Mouse (Mus musculus) midbrain, embryonic 14.5 days (tissue): ENCODE results near the gene Nanos2. TPM values are rescaled to one million over a fixed set of nuclear protein-coding genes. Genes with fewer than 3 reads are reported as not detected.

Source experiments
- ATAC-seq: fragments of 200-750 bp; cut with Nextera tagmentation; 2 replicates; pipeline ENCODE4 v1.8.0; 2017; ENCODE audit warnings: moderate number of reproducible peaks, moderate library complexity; ENCODE audit not compliant: low FRiP score, low TSS enrichment
- DNase-seq: peaks from one replicate; pipeline ENCODE4 v3.0.0-alpha.2; 2015
- H3K27ac ChIP-seq: fragments of 300-500 bp; sonication (generic); replicated peaks from 2 replicates; pipeline ENCODE4 v1.5.1; 2014; ENCODE audit warnings: mild to moderate bottlenecking, low read depth, low read length, moderate library complexity
- H3K27me3 ChIP-seq: fragments of 300-500 bp; sonication (generic); 2 replicates; pipeline ENCODE4 v1.6.1; 2014; ENCODE audit warnings: low read length, control low read depth, mixed read lengths; ENCODE audit not compliant: control insufficient read depth, insufficient read depth
- H3K36me3 ChIP-seq: fragments of 300-500 bp; sonication (generic); 2 replicates; pipeline ENCODE4 v1.6.1; 2014; ENCODE audit warnings: low read length, control low read depth; ENCODE audit not compliant: control insufficient read depth, insufficient read depth
- H3K4me1 ChIP-seq: fragments of 300-500 bp; sonication (generic); 2 replicates; pipeline ENCODE4 v1.6.1; 2014; ENCODE audit warnings: mild to moderate bottlenecking, antibody characterized with exemption, low read length, control low read depth; ENCODE audit not compliant: control insufficient read depth, insufficient read depth
- H3K4me2 ChIP-seq: fragments of 300-500 bp; sonication (generic); 2 replicates; pipeline ENCODE4 v1.6.1; 2014; ENCODE audit warnings: mild to moderate bottlenecking, low read length, moderate library complexity
- H3K4me3 ChIP-seq: fragments of 300-500 bp; sonication (generic); replicated peaks from 2 replicates; pipeline ENCODE4 v1.5.1; 2014; ENCODE audit warnings: low read depth, low read length
- H3K9ac ChIP-seq: fragments of 300-500 bp; sonication (generic); replicated peaks from 2 replicates; pipeline ENCODE4 v1.6.1; 2014; ENCODE audit warnings: mild to moderate bottlenecking, low read length, moderate library complexity
- H3K9me3 ChIP-seq: fragments of 300-500 bp; sonication (generic); 2 replicates; pipeline ENCODE4 v1.6.1; 2016; ENCODE audit warnings: low read length, control low read depth, mixed read lengths; ENCODE audit not compliant: control insufficient read depth
- WGBS: fragments of 180-500 bp; shearing (Covaris S2); extraction: QIAGEN DNeasy Blood & Tissue Kit; methylation state at CpG from one replicate; pipeline ENCODE4 v1.1.7; 2014; 5-methylcytosine and 5-hydroxymethylcytosine counted together
- polyA plus RNA-seq: library from polyadenylated mRNA; unstranded; fragments of >200 nt; fragmentation: Nextera tagmentation; extraction: Ambion mirVana; gene quantifications from 2 replicates; pipeline ENCODE4 v1.2.1, GENCODE M21; 2014

The Nanos2 gene
- 0.58 and 0.86 TPM in 2 replicates for polyA plus RNA-seq

GRCm38 (mm10) chr7:18987100-18987499 is at the start of gene Nanos2:
Nanos2 (plus strand) TSS chr7:18987400.
- H3K4me3 ChIP-seq = no peak within 1 kb of the TSS
- 80% methylated on average over 2 of the region's 2 CpGs for WGBS
- no peak within 1 kb of the TSS for H3K4me2 ChIP-seq
- H3K4me1 ChIP-seq = peaks cover 8% of the 10 kb centered on the region; the same call in 1 of the 2 replicates
- no peak within 1 kb of the TSS for H3K9ac ChIP-seq
- ATAC-seq (no peak), DNase-seq (no peak)
- no peaks in the 10 kb centered on the region for H3K9me3 ChIP-seq
- peaks cover 3% of the 10 kb centered on the region; the same call in 1 of the 2 replicates for H3K27me3 ChIP-seq
- no peak within 1 kb of the TSS for H3K27ac ChIP-seq
- H3K36me3 ChIP-seq = no peaks in the 10 kb centered on the region

DNA sequence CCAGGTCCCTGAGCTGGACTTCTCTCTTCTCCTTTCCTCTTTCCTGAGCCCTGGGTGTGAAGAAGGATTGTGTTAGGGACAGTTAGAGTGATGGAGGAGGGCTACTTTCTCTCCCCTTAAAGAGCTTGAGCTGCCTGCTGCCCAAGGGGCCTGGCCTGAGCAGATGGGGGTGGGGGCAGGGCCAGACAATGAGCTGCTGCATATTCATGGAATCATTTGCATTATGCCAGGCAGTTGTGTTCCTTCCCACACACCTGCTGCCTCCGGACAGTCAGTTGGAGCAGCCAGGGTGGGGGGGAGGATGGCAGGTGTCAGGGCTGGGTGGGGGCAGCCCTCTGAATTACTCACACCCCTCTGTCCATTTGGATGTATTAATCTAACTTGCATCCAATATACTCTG is 44.8 kb upstream of the Nanos2 start:
- H3K4me1 ChIP-seq = peaks cover 28% of the 10 kb centered on the region
- H3K27ac ChIP-seq = peak overlapping the region; percentile 88
- H3K4me3 ChIP-seq = 0 out of 2 replicates have a peak overlapping the region, but pooled peaks have one; percentile 4
- peak; percentile 82 for ATAC-seq
- WGBS = 6% methylated on average over 1 of the region's 1 CpGs
- peak overlapping the region; percentile 31; the same call in 1 of the 2 replicates for H3K9ac ChIP-seq
- peak; percentile 76 for DNase-seq
- H3K27me3 ChIP-seq = no peaks in the 10 kb centered on the region
- no peaks in the 10 kb centered on the region for H3K9me3 ChIP-seq
- H3K4me2 ChIP-seq = peak overlapping the region; percentile 43
- peaks cover 39% of the 10 kb centered on the region for H3K36me3 ChIP-seq

DNA sequence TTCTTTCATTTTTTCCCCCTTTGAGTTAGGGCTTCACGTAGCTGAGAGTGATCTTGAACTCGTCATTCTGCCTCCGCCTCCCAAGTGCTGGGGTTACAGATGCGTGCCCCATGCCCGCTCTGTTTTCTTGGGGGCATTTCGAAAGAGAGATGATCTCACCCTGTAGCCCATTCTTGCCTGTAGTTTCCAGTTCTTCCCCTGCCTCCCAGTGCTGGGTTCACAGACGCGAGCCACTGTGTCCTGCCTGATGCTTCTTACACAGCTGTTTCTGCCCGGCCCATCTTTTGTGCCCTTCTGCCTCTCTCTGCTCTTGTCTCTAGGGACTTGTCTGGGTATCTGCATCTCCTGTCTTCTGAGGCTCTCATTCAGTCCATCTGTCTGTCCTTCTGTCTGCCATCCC is 44.4 kb upstream of the Nanos2 start:
- H3K27ac ChIP-seq = peak overlapping the region; percentile 88
- H3K27me3 ChIP-seq = no peaks in the 10 kb centered on the region
- H3K4me3 ChIP-seq = no peak overlapping the region
- DNase-seq (no peak), ATAC-seq (peak; percentile 42)
- peak overlapping the region; percentile 43; the same call in 1 of the 2 replicates for H3K4me2 ChIP-seq
- peaks cover 43% of the 10 kb centered on the region for H3K36me3 ChIP-seq
- peaks cover 30% of the 10 kb centered on the region for H3K4me1 ChIP-seq
- no peak overlapping the region for H3K9ac ChIP-seq
- H3K9me3 ChIP-seq = no peaks in the 10 kb centered on the region
- 35% methylated on average over 9 of the region's 9 CpGs for WGBS

DNA sequence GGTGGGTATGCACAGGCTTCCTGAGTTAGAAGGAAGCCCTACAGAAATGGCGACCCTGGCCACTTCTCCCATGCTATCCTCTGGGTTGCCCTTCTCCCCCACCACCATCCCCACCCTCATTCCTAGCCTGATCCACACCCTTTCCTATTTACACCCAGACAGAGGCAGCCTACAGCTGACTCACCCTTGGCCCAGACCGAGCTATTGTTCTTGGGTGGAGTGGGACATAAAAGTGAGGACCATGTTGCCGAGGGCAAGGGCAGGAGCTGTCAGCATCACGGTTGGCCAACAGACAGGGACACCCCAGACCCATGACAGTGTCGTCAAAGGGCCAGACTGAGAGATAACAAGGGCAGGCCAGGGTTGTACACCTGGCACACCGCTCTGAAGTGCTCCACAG is 39.0 kb upstream of the Nanos2 start:
- no peak overlapping the region for H3K4me3 ChIP-seq
- no peak overlapping the region for H3K4me2 ChIP-seq
- H3K27me3 ChIP-seq = no peaks in the 10 kb centered on the region
- peak overlapping the region; percentile 91 for H3K27ac ChIP-seq
- H3K36me3 ChIP-seq = peaks cover 60% of the 10 kb centered on the region
- ATAC-seq = no peak
- H3K4me1 ChIP-seq = peaks cover 50% of the 10 kb centered on the region
- no peak for DNase-seq
- no peaks in the 10 kb centered on the region for H3K9me3 ChIP-seq
- peak overlapping the region; percentile 29; the same call in 1 of the 2 replicates for H3K9ac ChIP-seq
- 44% methylated on average over 6 of the region's 6 CpGs for WGBS

DNA sequence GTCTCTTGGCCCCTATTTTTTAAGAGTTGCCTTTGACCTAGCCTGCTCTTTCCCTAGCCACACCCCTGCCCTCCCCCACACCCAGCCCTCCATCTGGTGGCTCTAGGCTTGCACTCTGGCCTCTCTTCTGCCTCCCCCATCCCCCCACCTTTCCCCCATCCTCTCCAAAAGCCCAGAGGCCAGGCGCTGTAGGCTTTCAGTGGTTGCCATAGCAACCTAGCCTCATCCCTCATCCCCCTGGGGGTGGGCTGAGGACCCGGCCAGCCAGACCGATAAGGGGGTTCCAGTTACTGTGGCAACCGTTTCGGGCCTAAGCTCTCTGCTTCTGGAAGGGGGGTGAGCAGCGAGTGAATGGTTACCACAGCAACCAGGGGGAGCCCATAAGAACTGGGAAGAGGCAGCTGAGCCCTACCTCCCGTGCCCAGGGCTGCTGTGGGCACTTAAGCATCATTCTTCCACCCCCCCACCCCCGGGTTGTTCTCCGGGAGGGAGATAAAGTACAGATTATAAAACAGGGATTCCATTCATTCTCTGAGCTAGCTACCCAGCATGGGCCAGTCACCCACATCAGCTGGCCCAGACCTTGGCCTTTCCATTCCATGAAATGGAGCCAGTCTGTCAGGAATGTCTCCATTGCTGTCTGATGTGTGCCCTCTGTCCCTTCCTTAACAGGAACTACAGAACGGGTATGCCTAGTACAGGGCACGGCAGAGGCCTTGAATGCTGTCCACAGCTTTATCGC is 37.2 kb upstream of the Nanos2 start:
- peak; percentile 97 for DNase-seq
- Histone ChIP-seq H3K4me3 (0 out of 2 replicates have a peak overlapping the region, but pooled peaks have one; percentile 9), H3K4me2 (peak overlapping the region; percentile 45), H3K27me3 (no peaks in the 10 kb centered on the region), H3K36me3 (peaks cover 64% of the 10 kb centered on the region), H3K9me3 (no peaks in the 10 kb centered on the region), H3K4me1 (peaks cover 44% of the 10 kb centered on the region), H3K9ac (peak overlapping the region; percentile 18; the same call in 1 of the 2 replicates), H3K27ac (peak overlapping the region; percentile 91)
- WGBS = 7% methylated on average over 12 of the region's 12 CpGs
- peak; percentile 93 for ATAC-seq

GRCm38 (mm10) chr7:18950523-18951315 is 36.5 kb upstream of the Nanos2 start:
- Histone ChIP-seq H3K36me3 (peaks cover 63% of the 10 kb centered on the region), H3K9me3 (no peaks in the 10 kb centered on the region), H3K4me1 (peaks cover 44% of the 10 kb centered on the region), H3K9ac (peak overlapping the region; percentile 18; the same call in 1 of the 2 replicates), H3K27ac (peak overlapping the region; percentile 91), H3K4me2 (peak overlapping the region; percentile 45), H3K27me3 (no peaks in the 10 kb centered on the region), H3K4me3 (peak overlapping the region; percentile 9; the same call in 1 of the 2 replicates)
- ATAC-seq (0 out of 2 replicates have a peak, but pooled peaks have one; percentile 25), DNase-seq (peak; percentile 87)
- 11% methylated on average over 18 of the region's 18 CpGs for WGBS

- DNase-seq = no peak
- Histone ChIP-seq H3K4me3 (no peak overlapping the region), H3K27ac (peak overlapping the region; percentile 91), H3K27me3 (no peaks in the 10 kb centered on the region), H3K4me2 (peak overlapping the region; percentile 45), H3K9me3 (no peaks in the 10 kb centered on the region), H3K9ac (0 out of 2 replicates have a peak overlapping the region, but pooled peaks have one; percentile 6), H3K36me3 (peaks cover 68% of the 10 kb centered on the region), H3K4me1 (peaks cover 44% of the 10 kb centered on the region)
- 25% methylated on average over 15 of the region's 15 CpGs for WGBS
- ATAC-seq = no peak
Observed at GRCm38 (mm10) chr7:18951397-18951796, 35.8 kb upstream of the Nanos2 start.

GRCm38 (mm10) chr7:18957569-18958383 is 29.4 kb upstream of the Nanos2 start:
- Histone ChIP-seq H3K36me3 (peaks cover 51% of the 10 kb centered on the region), H3K4me3 (peak overlapping the region; percentile 24), H3K27ac (peak overlapping the region; percentile 74), H3K9me3 (no peaks in the 10 kb centered on the region), H3K4me1 (peaks cover 41% of the 10 kb centered on the region), H3K4me2 (peak overlapping the region; percentile 55), H3K27me3 (no peaks in the 10 kb centered on the region), H3K9ac (peak overlapping the region; percentile 51)
- DNase-seq (peak; percentile 76), ATAC-seq (peak; percentile 48)
- WGBS = under 1% methylated on average over 106 of the region's 107 CpGs
